Mouse (Mus musculus) MEL (cell line): ENCODE data around the gene Orc6.
A peak's percentile ranks its signal among the peaks of the same experiment; 100 is the strongest.

Source experiments
- BHLHE40 ChIP-seq: IDR thresholded peaks from 2 replicates; pipeline ENCODE4 v1.6.1; 2012; ENCODE audit warnings: low read depth, mild to moderate bottlenecking, inconsistent platforms, low read length, improper control_type of control experiment, borderline replicate concordance
- CTCF ChIP-seq, 3 experiments: IDR thresholded peaks in 2 of 3; conservative IDR thresholded peaks in 1 of 3; 2 replicates each; pipeline ENCODE4 v1.5.1; 2011 to 2012; ENCODE audit warnings: low read length in 3 of 3, low read depth in 2 of 3, mild to moderate bottlenecking in 2 of 3, improper control_type of control experiment in 1 of 3, inconsistent platforms in 1 of 3, mixed read lengths in 1 of 3, moderate library complexity in 1 of 3; ENCODE audit not compliant: control insufficient read depth in 1 of 3, insufficient read depth in 1 of 3, poor library complexity in 1 of 3, severe bottlenecking in 1 of 3
- EP300 ChIP-seq, 2 experiments: IDR thresholded peaks; 2 replicates each; pipeline ENCODE4 v1.6.1; 2011; ENCODE audit warnings: improper control_type of control experiment in 2 of 2, low read length in 2 of 2, low read depth in 1 of 2, mild to moderate bottlenecking in 1 of 2
- GABPA ChIP-seq: IDR thresholded peaks from 2 replicates; pipeline ENCODE4 v1.6.1; 2012; ENCODE audit warnings: low read depth, mild to moderate bottlenecking, inconsistent platforms, low read length, improper control_type of control experiment, moderate library complexity
- GATA1 ChIP-seq: IDR thresholded peaks from 2 replicates; pipeline ENCODE4 v1.6.1; 2011; ENCODE audit warnings: low read depth, low read length, improper control_type of control experiment
- HCFC1 ChIP-seq: IDR thresholded peaks from 2 replicates; pipeline ENCODE4 v1.6.1; 2012; ENCODE audit warnings: low read depth, mild to moderate bottlenecking, inconsistent platforms, low read length, improper control_type of control experiment, moderate library complexity
- MAFK ChIP-seq: IDR thresholded peaks from 2 replicates; pipeline ENCODE4 v1.6.1; 2011; ENCODE audit warnings: low read depth, mild to moderate bottlenecking, low read length, improper control_type of control experiment, borderline replicate concordance
- NRF1 ChIP-seq: IDR thresholded peaks from 2 replicates; pipeline ENCODE4 v1.6.1; 2014; ENCODE audit warnings: low read depth, mild to moderate bottlenecking, inconsistent platforms, low read length, improper control_type of control experiment, moderate library complexity; ENCODE audit not compliant: poor library complexity, insufficient read depth, severe bottlenecking
- POLR2A ChIP-seq, 2 experiments: IDR thresholded peaks; 2 replicates each; pipeline ENCODE4 v1.6.1; 2011 to 2012; ENCODE audit warnings: low read length in 2 of 2, mild to moderate bottlenecking in 2 of 2, control low read depth in 1 of 2, improper control_type of control experiment in 1 of 2, low read depth in 1 of 2, moderate library complexity in 1 of 2; ENCODE audit not compliant: control insufficient read depth in 1 of 2, insufficient read depth in 1 of 2, poor library complexity in 1 of 2
- RCOR1 ChIP-seq: IDR thresholded peaks from 2 replicates; pipeline ENCODE4 v1.6.1; 2012; ENCODE audit warnings: low read depth, mild to moderate bottlenecking, inconsistent platforms, low read length, improper control_type of control experiment
- SIN3A ChIP-seq: IDR thresholded peaks from 2 replicates; pipeline ENCODE4 v1.6.1; 2012; ENCODE audit warnings: low read length, improper control_type of control experiment, inconsistent platforms
- UBTF ChIP-seq: IDR thresholded peaks from 2 replicates; pipeline ENCODE4 v1.6.1; 2012; ENCODE audit warnings: low read depth, mild to moderate bottlenecking, inconsistent platforms, low read length, improper control_type of control experiment, moderate library complexity, borderline replicate concordance; ENCODE audit not compliant: insufficient read depth
- USF1 ChIP-seq: IDR thresholded peaks from 2 replicates; pipeline ENCODE4 v1.6.1; 2014; ENCODE audit warnings: low read depth, mild to moderate bottlenecking, inconsistent platforms, low read length, improper control_type of control experiment, moderate library complexity
- ZNF384 ChIP-seq: IDR thresholded peaks from 2 replicates; pipeline ENCODE4 v1.6.1; 2012; ENCODE audit warnings: low read depth, mild to moderate bottlenecking, inconsistent platforms, low read length, improper control_type of control experiment

DNA sequence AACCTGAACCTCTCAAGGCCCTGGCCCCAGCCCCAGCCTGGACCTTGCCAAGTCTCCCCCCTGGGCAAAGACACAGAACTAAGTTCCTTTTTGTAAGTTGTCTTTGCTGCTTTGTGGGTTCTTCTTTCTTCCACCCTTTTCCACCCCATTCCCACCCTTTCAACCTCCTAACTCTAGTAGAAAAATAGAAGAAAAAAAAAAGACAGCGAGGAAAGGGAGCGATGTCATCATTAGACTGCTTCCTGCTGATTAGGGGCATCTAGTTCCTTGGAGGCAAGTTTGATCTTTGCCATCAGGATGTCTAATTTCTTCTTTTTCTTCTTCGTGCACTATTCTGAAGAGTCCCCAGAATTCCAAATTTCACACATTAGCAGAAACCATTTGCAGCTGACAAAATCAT, 13.6 kb downstream of the Orc6 start:
- TF ChIP-seq NRF1 (no peak), GATA1 (no peak), CTCF (IDR thresholded peaks at IDR 0.05 in 2 of 3, conservative IDR thresholded peaks at IDR 0.05 in 1 of 3; ENCODE audit: control insufficient read depth in 1 of 3, insufficient read depth in 1 of 3, low read depth in 2 of 3, low read length in 3 of 3, poor library complexity in 1 of 3, severe bottlenecking in 1 of 3) (no peak), MAFK (no peak), SIN3A (no peak), USF1 (no peak), HCFC1 (no peak), ZNF384 (peak; percentile 61; the same call in 1 of the 2 replicates), EP300 (IDR thresholded peaks at IDR 0.05; ENCODE audit: low read depth in 1 of 2, low read length in 2 of 2) (no peak; a peak in 2 of 4 replicates), GABPA (no peak), POLR2A (IDR thresholded peaks at IDR 0.05; ENCODE audit: control insufficient read depth in 1 of 2, insufficient read depth in 1 of 2, low read depth in 1 of 2, low read length in 2 of 2, poor library complexity in 1 of 2) (no peak), RCOR1 (no peak), UBTF (no peak), BHLHE40 (no peak)
